Mouse (Mus musculus) kidney, embryonic 15.5 days (tissue): ENCODE results near the gene Smpd2. TPM values are rescaled to one million over a fixed set of nuclear protein-coding genes. Genes with fewer than 3 reads are reported as not detected.

Source experiments
- ATAC-seq: fragments of 200-750 bp; cut with Nextera tagmentation; replicated peaks from 2 replicates; pipeline ENCODE4 v1.8.0; 2017; ENCODE audit warnings: moderate TSS enrichment; ENCODE audit not compliant: low FRiP score
- H3K27ac ChIP-seq: fragments of 300-500 bp; sonication (generic); 2 replicates; pipeline ENCODE4 v1.5.1; 2015; ENCODE audit warnings: mild to moderate bottlenecking, inconsistent platforms
- H3K27me3 ChIP-seq: fragments of 300-500 bp; sonication (generic); 2 replicates; pipeline ENCODE4 v1.6.1; 2015; ENCODE audit warnings: inconsistent platforms
- H3K36me3 ChIP-seq: fragments of 300-500 bp; sonication (generic); 2 replicates; pipeline ENCODE4 v1.6.1; 2015; ENCODE audit warnings: inconsistent platforms
- H3K4me1 ChIP-seq: fragments of 300-500 bp; sonication (generic); 2 replicates; pipeline ENCODE4 v1.6.1; 2015; ENCODE audit warnings: inconsistent platforms
- H3K4me2 ChIP-seq: fragments of 300-500 bp; sonication (generic); 2 replicates; pipeline ENCODE4 v1.6.1; 2015; ENCODE audit warnings: moderate library complexity, mild to moderate bottlenecking, inconsistent platforms
- H3K4me3 ChIP-seq: fragments of 300-500 bp; sonication (generic); replicated peaks from 2 replicates; pipeline ENCODE4 v1.5.1; 2015; ENCODE audit warnings: mild to moderate bottlenecking, inconsistent platforms
- H3K9ac ChIP-seq: fragments of 300-500 bp; sonication (generic); 2 replicates; pipeline ENCODE4 v1.6.1; 2015; ENCODE audit warnings: mild to moderate bottlenecking, inconsistent platforms
- H3K9me3 ChIP-seq: fragments of 300-500 bp; sonication (generic); replicated peaks from 2 replicates; pipeline ENCODE4 v1.6.1; 2016; ENCODE audit warnings: inconsistent platforms
- WGBS: fragments of 180-500 bp; shearing (Covaris S2); methylation state at CpG from one replicate; pipeline ENCODE4 v1.1.7; 2015; ENCODE audit warnings: mixed read lengths; 5-methylcytosine and 5-hydroxymethylcytosine counted together
- polyA plus RNA-seq: library from polyadenylated mRNA; unstranded; fragments of >200 nt; fragmentation: Nextera tagmentation; extraction: Ambion mirVana; gene quantifications from 2 replicates; pipeline ENCODE4 v1.2.1, GENCODE M21; 2015

The Smpd2 gene
- polyA plus RNA-seq, 1 experiment from 2014 or later = 72.0 TPM

DNA sequence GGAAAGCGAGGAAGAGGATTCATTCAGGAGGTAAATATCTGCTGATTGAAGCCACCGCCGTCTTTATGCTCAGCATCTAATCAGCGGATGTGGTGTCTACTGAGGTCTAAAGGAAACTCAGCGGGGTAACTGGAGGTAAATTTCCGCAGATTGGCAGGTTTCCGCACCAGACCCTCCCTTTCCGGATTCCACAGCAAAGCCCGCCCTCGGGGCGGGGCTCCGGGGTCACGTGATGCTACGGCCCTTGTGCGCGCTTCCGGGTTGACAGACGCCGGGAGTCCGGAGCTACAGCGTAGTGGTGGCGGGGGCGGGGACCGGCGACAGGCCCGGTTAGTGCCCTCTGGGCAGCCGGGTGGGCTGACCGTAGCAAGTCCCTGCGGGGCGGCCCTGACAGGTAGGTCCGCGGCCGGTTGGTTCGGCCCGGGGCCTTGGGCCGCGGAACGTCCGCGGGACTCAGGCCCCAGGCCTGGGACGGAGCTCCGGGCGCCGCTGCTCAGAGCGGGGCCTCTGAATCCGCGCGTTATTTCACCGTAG lies 40.0 kb downstream of the Smpd2 start, which contains the start of gene Zbtb24:
Gene Zbtb24 (plus strand): TSS at position 247 of the 534 bp plus-strand sequence.
- H3K4me3 ChIP-seq = peak within 1 kb of the TSS; percentile 96
- no peaks in the 10 kb centered on the region for H3K9me3 ChIP-seq
- under 1% methylated on average over 49 of the region's 49 CpGs for WGBS
- peak within 1 kb of the TSS; percentile 88 for H3K27ac ChIP-seq
- peaks cover 28% of the 10 kb centered on the region for H3K36me3 ChIP-seq
- peaks cover 26% of the 10 kb centered on the region for H3K4me1 ChIP-seq
- H3K4me2 ChIP-seq = peak within 1 kb of the TSS; percentile 76
- H3K27me3 ChIP-seq = no peaks in the 10 kb centered on the region
- H3K9ac ChIP-seq = peak within 1 kb of the TSS; percentile 92
- peak; percentile 96 for ATAC-seq

DNA sequence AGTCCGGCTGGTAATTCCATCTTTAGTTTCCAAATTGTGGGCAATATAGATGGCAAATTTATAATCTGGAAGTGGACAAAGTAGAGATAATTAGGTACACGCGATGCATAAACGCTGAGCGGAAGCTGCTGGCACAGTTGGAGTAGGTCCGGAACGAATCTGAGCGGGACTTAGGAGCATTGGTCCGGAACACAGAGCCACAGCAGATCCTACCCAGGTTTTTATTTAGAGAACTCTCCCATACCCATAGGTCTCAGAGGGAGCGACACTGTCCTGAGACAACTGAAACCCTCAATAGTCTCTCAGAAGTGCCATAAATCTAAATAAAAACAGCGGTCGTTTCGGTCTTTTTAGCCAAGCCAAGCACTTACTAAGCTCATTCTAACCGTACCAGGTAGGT lies 40.5 kb downstream of the Smpd2 start:
- Histone ChIP-seq H3K9ac (peak overlapping the region; percentile 92), H3K4me2 (peak overlapping the region; percentile 76), H3K4me3 (peak overlapping the region; percentile 96), H3K36me3 (peaks cover 24% of the 10 kb centered on the region), H3K27ac (peak overlapping the region; percentile 88), H3K9me3 (no peaks in the 10 kb centered on the region), H3K4me1 (peaks cover 24% of the 10 kb centered on the region), H3K27me3 (no peaks in the 10 kb centered on the region)
- peak; percentile 80 for ATAC-seq
- WGBS = 7% methylated on average over 14 of the region's 14 CpGs

DNA sequence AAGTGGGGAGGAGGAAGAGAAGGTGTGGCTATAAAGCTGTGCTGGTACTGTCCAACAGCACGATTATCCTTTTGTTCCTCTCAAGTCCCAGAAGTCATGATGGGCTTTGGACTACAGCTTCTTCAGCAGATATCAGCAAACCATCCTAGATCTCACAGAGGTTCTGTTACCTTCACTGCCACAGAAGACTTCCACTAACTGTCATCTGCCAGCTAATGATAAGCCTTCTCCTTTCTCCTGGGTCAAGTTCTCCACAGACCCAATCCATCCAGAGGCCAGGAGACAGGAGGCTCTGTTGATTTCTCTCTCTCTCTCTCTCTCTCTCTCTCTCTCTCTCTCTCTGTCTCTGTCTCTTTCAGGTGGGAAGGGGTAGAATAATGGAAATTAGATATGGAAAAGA lies 42.0 kb downstream of the Smpd2 start:
- Histone ChIP-seq H3K4me3 (no peak overlapping the region), H3K9me3 (no peaks in the 10 kb centered on the region), H3K27me3 (no peaks in the 10 kb centered on the region), H3K4me2 (no peak overlapping the region), H3K27ac (no peak overlapping the region), H3K9ac (no peak overlapping the region), H3K36me3 (peaks cover 16% of the 10 kb centered on the region), H3K4me1 (peaks cover 21% of the 10 kb centered on the region)
- WGBS = 78% methylated on average over 1 of the region's 1 CpGs
- no peak for ATAC-seq

Other genes with a start within 250 kb of the Smpd2 start
- 15.7 and 17.5 TPM in 2 replicates for gene Fig4, start 187.1 kb downstream of the Smpd2 start, polyA plus RNA-seq
- gene Ak9, start 186.4 kb downstream of the Smpd2 start, polyA plus RNA-seq = 0.04 TPM in 2 replicates
- gene Zbtb24, start 40.0 kb downstream of the Smpd2 start, polyA plus RNA-seq = 18.3 and 19.8 TPM in 2 replicates
- 31.5 and 39.3 TPM in 2 replicates for gene Mical1, start 14.1 kb downstream of the Smpd2 start, polyA plus RNA-seq
- 2.4 and 2.6 TPM in 2 replicates for gene Ppil6, start 70 bp upstream of the Smpd2 start, polyA plus RNA-seq
- gene Cd164, start 29.0 kb upstream of the Smpd2 start, polyA plus RNA-seq = 180 and 188 TPM in 2 replicates
- 0.47 and 0.75 TPM in 2 replicates for gene Ccdc162, start 226.3 kb upstream of the Smpd2 start, polyA plus RNA-seq